Mouse (Mus musculus) kidney, adult 8-10 months (tissue): ENCODE data around the gene Kdelc1.

ENCODE experiments used
- DNase-seq, 2 experiments: peaks; one replicate each; pipeline ENCODE4 v3.0.0; 2022

Gene Kdelc1

GRCm38 (mm10) chr1:44118239-44119054 lies at the start of gene Kdelc1, which contains the start of gene Bivm:
TSS of gene Kdelc1 (minus strand) at chr1:44118808.
TSS of gene Bivm (plus strand) at chr1:44118957.
- peak; percentile 93 to 96 for DNase-seq

- no peak for DNase-seq
Observed at GRCm38 (mm10) chr1:44167859-44168383, 49.3 kb upstream of the Kdelc1 start.

- DNase-seq: no peak
Observed at GRCm38 (mm10) chr1:44162389-44162788, 43.8 kb upstream of the Kdelc1 start.

GRCm38 (mm10) chr1:44161818-44162217 lies 43.2 kb upstream of the Kdelc1 start:
- DNase-seq: no peak

GRCm38 (mm10) chr1:44158317-44158716 lies 39.7 kb upstream of the Kdelc1 start:
- no peak for DNase-seq

GRCm38 (mm10) chr1:44155287-44155686 lies 36.7 kb upstream of the Kdelc1 start:
- no peak for DNase-seq

GRCm38 (mm10) chr1:44148706-44149105 lies 30.1 kb upstream of the Kdelc1 start:
- DNase-seq: no peak

- DNase-seq: peak; percentile 86 to 89
Observed at GRCm38 (mm10) chr1:44147563-44148381, 29.2 kb upstream of the Kdelc1 start, which contains the start of gene Ercc5. TSS of gene Ercc5 (plus strand) at chr1:44147744.

GRCm38 (mm10) chr1:44142747-44143146 lies 24.1 kb upstream of the Kdelc1 start:
- no peak for DNase-seq

GRCm38 (mm10) chr1:44140232-44140631 lies 21.6 kb upstream of the Kdelc1 start:
- DNase-seq: no peak

- no peak for DNase-seq
Observed at GRCm38 (mm10) chr1:44129929-44130581, 11.4 kb upstream of the Kdelc1 start.

GRCm38 (mm10) chr1:44125590-44125989 lies 7.0 kb upstream of the Kdelc1 start:
- no peak for DNase-seq

- no peak for DNase-seq
Observed at GRCm38 (mm10) chr1:44122256-44122655, 3.6 kb upstream of the Kdelc1 start.

GRCm38 (mm10) chr1:44120074-44120406 lies 1.4 kb upstream of the Kdelc1 start:
- no peak for DNase-seq

GRCm38 (mm10) chr1:44119201-44120073 lies 829 bp upstream of the Kdelc1 start:
- peak; percentile 83 to 85 for DNase-seq

- DNase-seq: no peak
Observed at GRCm38 (mm10) chr1:44117571-44117970, 1.0 kb downstream of the Kdelc1 start.

- no peak for DNase-seq
Observed at GRCm38 (mm10) chr1:44102939-44103338, 15.7 kb downstream of the Kdelc1 start.

- peak; percentile 94 to 95 for DNase-seq
Observed at GRCm38 (mm10) chr1:44102259-44102717, 16.3 kb downstream of the Kdelc1 start, which contains the start of gene Tex30. TSS of gene Tex30 (minus strand) at chr1:44102441.

- peak; percentile 15 to 24 for DNase-seq
Observed at GRCm38 (mm10) chr1:44101448-44102225, 17.0 kb downstream of the Kdelc1 start.

GRCm38 (mm10) chr1:44064625-44065024 lies 54.0 kb downstream of the Kdelc1 start:
- DNase-seq: peak; percentile 29 to 71

- DNase-seq: no peak
Observed at GRCm38 (mm10) chr1:44063439-44063838, 55.2 kb downstream of the Kdelc1 start.
